Mouse (Mus musculus) MEL-GATA-1-ER (cell line): ENCODE results near the gene Hgfac.

Experiments used
- DNase-seq: peaks from one replicate; pipeline ENCODE4 v3.0.0-alpha.2; 2012; ENCODE audit warnings: low read depth; ENCODE audit errors: extremely low read depth

Hgfac gene

GRCm38 (mm10) chr5:35091636-35092035 is 50.3 kb downstream of the Hgfac start:
- DNase-seq: no peak
